Mouse (Mus musculus): ENCODE data around the gene Gm17268. TPM values are rescaled to one million over a fixed set of nuclear protein-coding genes. Genes with fewer than 3 reads are reported as not detected.

The Gm17268 gene
- not detected for total RNA-seq (2021)
- long read RNA-seq, experiment 1, result 0 reads
- long read RNA-seq, experiment 2, result 0 reads

DNA sequence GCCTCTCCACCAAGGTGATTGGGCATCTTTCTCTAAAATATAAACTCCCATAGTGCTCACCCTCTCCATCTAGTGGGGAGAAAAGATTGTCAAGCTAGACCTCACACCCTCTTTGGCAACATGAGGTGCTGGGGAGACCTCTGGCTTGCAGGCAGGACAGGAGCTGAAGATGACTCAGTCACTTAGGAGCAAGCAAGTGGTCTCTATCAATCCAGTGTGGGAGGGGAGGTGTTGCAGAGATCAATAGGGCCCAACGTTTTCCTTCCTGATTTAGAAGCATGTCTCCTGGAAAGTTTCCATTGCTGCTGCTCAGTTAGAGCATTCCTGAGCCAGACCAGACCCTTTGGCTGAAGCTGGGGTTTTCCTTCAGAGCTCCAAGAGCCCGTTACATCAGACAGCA lies at the start of gene Gm17268:
Gm17268 (minus strand) TSS at position 28 of the 400 bp plus-strand sequence.
- DNase-seq, result no peak
- intact Hi-C loops (cut with DNase I), result loop anchor here (5.0 kb wide), 1 partner anchor 41 kb away; no protein-coding TSS in a partner anchor

DNA sequence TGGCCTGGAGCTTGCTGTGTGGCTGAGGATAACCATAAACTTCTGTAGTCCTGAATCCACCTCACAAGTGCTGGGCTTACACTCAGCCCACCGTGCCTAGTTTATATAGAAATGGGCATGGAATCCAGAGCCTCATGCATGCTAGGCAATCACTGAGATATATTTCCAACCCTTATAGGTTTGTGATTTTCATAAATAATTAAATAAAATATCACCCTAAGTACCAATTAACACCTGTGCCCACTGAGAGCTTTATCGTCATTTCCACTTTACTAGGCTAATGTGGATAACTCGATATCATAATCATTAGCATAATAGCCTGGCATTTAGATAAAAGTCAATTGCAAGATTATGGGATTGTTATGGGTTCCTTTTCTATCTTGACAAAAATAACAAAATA lies 46.0 kb upstream of the Gm17268 start:
- intact Hi-C loops (cut with DNase I), result no loop called here
- DNase-seq, result no peak

DNA sequence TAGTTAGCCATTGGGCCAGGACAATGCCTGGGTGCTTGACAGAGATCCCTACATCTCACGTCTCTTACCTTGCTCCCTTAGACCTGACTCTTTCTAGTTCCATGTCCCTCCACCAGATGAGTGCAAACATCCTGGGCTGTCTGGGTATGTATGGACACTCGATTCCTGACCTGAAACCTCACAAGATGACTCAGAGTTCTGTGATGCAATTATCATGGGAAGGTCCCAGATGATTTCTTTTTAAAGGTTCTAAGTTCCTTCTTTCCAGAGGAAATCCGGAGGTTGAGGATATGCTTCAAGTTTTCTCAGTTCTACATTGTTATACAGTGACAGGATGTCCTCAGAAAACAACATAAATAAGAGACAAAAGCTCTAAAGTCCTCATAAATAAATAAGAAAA lies 42.5 kb upstream of the Gm17268 start:
- intact Hi-C loops (cut with DNase I), result no loop called here
- no peak for DNase-seq

DNA sequence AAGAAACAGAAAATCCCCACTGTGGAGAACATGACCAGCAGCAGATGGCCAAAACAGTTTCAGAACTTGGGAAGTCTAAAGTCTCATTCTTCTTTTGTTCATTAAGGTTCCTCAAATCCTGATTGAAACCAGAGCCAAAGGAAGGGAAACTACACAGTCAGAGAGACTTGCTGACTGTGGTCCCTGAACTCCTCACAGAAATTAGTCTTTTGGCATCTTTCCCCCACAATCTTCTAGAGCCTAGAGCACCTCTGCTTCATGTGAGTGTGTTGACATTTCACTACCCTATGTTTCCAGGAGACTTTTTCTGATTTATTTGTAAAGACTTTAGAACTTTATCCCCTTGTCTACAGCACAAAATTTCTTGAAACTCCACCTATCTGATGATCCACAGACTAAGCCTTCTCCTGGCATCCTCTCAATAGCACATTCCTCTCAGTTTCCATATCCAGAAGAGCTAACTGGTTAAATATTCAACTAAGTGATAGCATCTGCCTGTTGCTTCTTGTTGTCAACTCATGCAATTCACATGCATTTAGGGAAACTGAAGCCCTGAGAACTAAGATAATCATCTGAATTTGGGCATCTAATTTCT lies 39.9 kb upstream of the Gm17268 start:
- no peak for DNase-seq
- intact Hi-C loops (cut with DNase I), result no loop called here

DNA sequence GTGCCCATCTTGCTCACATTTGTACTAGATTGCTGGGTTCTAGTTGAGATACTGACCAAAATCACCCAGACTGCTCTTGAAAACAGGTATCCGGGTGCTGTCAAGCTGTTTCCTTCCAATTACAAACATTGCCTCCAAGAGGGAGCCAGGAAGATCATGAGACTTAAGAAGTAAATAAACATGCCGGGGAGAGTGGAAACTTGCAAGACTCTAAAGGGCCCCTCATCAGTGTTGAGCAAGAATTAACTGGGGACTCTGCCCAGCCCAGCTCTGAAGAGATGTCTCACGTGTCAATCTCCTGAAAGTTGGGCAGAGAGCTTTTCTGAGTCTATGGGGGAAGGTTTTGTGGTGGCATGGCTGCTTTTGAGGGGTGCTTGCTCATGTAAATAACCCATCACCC lies 38.7 kb upstream of the Gm17268 start:
- DNase-seq, result no peak
- intact Hi-C loops (cut with DNase I), result no loop called here

DNA sequence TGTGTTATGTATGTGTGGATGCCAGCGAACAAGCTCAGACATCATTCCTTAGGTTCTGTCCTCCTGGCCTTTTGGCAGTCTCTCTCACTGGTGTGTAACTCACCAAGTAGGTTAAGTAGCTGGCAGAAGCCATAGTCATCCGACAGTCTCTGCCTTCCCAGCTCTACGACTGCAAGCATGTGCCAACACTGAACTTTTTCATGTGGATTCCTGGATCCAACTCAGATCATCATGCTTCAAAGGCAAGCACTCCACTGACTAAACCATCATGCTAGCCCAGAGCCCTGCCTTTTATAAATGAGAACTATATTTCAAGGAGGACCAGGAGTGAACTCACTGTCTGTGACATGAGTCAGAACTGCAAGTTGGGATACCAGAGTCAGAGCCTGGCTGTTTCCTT lies 35.3 kb upstream of the Gm17268 start:
- intact Hi-C loops (cut with DNase I), result no loop called here

DNA sequence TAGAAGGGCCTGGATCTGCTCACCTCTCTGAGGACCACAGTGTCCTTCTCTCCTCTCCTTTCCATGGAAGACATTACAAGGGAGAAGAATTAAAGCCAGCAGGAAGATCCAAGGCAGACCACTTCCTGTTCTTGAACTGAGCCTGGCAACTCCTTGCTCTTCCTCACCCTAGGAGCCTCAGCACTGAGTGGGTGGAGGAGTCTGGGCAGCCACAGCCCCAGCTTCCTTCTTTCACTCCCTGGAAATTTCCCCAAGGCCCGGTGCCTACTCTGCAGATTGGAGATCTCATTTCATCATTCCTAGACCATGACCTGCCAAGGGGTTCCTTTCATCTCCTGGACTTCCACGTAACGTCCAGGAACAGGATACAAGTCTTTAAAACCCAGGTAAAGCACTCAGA lies 34.6 kb upstream of the Gm17268 start:
- DNase-seq, result no peak
- intact Hi-C loops (cut with DNase I), result no loop called here

More for the DNA sequence above, 35.3 kb upstream of the Gm17268 start:
- DNase-seq, result no peak

DNA sequence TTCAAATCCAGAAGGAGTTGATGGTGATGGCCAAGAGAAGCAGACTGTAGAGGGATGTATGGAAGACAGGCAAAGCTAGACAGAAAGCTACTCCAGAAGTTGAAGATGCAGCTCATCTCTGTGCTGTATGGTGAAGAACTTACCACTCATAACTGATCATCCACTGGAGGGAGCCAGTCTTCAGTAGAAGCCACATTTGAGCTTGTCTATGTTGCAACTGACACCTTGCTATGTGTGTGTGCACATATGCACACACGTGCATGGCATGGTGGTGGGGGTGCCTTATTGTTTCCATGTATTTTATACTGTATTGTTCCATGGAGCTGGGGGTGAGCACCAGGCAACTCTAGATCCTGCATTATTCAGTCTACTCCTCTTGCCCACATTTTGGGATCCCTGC lies 34.0 kb upstream of the Gm17268 start:
- DNase-seq, result no peak
- intact Hi-C loops (cut with DNase I), result no loop called here

DNA sequence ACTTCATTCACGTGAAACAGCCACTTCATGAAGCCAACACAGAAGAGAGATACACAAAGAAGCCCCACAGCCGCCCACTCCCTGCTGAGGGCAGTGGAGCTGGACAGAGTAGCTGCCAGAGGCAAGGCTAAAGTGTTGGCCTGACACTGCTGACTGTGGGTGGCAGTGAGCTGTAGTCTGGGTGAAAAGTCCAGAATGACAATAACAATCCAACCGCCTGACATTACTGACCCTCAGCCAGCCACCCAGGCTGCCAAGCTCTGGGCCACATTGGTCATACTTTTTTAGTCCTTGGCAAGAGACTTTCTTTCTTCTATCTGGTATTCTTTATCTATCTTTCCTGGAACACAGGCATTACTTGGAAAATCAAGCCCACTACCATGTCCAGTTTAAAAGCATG lies 32.7 kb upstream of the Gm17268 start:
- no peak for DNase-seq
- intact Hi-C loops (cut with DNase I), result no loop called here

DNA sequence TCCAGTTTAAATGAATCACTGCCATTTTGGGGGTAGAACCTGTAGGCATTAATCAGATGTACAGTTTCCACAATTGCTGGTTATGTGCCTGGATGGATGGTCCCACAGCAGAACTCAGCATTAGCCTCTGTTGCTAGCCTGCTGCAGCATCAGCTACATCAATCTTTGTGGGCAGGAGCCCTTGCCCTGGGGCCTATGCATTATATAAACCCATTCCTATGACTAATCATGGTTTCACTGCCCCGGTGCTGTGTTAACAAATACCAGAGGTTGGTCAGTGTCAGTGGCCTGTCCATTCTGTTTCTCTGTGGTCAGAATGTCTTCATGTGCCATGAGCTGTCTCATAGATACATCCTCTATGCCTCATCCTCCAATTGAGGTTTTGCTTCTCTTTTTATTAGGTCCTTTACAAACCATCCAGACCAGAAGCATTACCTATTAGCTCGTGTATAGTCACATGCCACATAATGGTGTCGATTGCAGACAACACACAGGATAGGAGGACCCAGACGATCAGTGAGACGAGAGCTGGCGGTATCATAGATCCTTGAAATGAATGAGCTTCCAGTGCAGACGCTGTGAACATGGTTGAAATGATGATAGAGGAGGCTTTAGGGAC lies 28.7 kb upstream of the Gm17268 start:
- intact Hi-C loops (cut with DNase I), result no loop called here
- no peak for DNase-seq

DNA sequence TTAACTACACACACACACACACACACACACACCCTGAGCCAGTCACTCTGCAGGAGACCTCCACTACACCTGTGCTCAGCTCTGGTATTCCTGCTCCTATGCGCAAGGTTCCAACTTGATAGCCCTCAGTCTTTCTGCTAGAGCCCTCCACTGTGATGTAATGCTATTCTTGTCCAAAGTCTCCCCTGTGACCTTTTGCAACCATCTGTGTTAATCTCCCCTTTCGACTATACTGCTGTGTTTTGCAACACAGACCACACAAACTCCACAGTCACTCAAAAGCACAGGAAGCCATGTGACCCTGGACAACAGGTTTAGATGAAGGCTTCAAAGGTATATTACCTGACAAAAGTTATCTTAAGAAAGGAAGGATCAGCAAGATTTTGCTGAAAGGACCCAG lies 25.1 kb upstream of the Gm17268 start:
- intact Hi-C loops (cut with DNase I), result no loop called here
- DNase-seq, result no peak

DNA sequence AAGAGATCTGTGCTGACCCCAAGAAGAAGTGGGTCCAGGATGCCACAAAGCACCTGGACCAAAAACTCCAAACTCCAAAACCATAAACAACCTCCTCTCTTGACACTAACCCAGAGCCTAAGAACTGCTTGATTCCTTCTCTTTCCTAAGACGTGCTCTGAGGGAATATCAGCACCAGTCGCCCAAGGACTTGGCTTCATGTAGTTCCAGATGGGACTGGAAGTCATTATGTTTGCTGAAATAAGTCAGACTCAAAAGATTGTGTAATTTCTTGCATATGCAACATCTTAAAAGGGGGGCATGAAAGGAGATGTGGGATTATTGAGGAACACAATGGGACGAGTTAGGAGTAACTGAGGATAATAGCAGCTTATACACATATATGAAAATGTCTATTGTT lies 23.9 kb upstream of the Gm17268 start:
- no peak for DNase-seq
- intact Hi-C loops (cut with DNase I), result no loop called here

DNA sequence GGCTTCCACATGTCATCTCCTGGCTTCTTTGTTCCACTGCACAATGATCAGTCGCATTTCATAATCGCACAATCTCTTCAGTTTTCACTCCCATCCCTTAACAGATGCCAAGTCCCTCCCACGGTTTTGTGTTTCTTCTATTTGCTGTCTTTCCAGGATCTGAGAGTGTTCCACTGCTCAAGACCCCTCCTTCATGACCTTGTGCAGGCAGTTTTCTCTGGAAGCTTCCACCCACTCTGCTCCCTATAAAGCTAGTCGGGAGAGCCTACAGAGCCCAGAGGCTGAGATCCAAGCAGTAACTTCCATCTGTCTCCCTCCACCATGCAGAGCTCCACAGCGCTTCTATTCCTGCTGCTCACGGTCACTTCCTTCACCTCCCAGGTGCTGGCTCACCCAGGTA lies 19.3 kb upstream of the Gm17268 start, which contains the start of gene Ccl11:
Ccl11 (plus strand) TSS at position 178 of the 400 bp plus-strand sequence.
- DNase-seq, result no peak

DNA sequence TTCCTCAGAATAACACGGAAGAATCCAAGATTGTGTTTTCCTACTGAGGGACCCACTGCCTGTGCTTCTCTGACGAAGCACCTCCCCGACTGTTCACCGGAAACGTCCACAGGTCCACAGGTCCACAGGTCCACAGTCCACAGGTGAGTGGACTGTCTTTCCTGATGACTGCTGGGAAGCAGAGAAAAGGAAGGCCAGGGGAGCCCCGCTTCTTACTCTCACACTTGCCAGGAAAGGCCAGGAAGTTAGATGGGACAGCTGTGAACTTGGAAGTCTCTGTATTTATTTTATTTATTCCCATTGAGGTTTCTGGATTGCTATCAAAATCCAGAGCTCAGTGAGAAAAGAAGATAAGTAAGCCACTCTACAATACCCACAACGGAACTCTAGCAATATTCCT lies 15.5 kb upstream of the Gm17268 start:
- DNase-seq, result no peak
- intact Hi-C loops (cut with DNase I), result no loop called here

More for the DNA sequence above, 19.3 kb upstream of the Gm17268 start, which contains the start of gene Ccl11:
- intact Hi-C loops (cut with DNase I), result no loop called here

DNA sequence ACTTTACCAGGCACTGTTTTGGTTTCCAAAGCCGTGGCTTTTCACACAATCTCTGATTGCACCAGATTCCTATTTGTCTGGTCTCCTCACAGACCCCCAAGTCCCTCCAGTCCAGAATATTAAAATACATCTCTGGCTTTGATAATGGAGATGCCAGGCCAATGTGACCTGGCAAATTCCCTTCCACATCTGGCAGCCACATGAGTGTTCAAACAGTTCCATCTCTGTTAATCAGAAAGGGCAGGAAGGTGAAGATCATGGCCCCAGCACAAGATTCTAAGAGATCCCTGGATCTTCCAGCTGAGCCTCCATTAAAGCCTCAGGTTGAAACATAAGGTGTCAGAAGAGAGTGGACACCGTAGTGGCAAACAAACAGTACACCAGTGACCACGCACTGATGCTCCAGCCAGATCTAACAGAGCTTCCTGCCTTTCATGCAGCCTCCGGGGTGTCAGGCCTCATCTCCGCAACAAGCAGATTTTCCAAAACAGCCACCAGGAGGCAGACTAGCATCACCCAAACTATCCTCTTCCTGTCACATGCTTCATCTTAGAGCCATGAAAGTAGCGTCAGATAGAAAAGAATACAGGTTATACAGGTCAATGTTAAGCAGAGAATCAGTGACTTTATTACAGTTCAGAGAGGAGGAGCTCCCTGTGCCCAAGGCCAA lies 9.5 kb upstream of the Gm17268 start:
- intact Hi-C loops (cut with DNase I), result loop anchor here (2.0 kb wide), 1 partner anchor 129 kb away; no protein-coding TSS in a partner anchor
- peak; percentile 49 to 62 for DNase-seq

DNA sequence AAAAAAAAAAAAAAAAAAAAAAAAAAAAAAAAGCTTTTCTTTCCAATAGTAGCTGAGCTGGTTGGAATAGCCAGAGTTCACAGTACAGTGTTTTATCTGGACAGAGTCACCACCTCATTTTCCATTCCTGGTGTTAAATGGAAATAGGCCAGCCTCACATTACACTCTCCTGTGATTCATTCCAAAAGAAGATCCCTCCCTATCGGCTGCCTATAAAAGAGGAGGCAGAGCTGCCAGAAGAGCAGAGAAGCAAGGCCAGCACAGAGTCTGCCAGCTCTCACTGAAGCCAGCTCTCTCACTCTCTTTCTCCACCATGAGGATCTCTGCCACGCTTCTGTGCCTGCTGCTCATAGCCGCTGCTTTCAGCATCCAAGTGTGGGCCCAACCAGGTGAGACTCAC lies 7.1 kb upstream of the Gm17268 start, which contains the start of gene Ccl7:
Ccl7 (plus strand) TSS at position 242 of the 400 bp plus-strand sequence.
- intact Hi-C loops (cut with DNase I), result no loop called here
- peak in 1 of 2 experiments; percentile 29 for DNase-seq

DNA sequence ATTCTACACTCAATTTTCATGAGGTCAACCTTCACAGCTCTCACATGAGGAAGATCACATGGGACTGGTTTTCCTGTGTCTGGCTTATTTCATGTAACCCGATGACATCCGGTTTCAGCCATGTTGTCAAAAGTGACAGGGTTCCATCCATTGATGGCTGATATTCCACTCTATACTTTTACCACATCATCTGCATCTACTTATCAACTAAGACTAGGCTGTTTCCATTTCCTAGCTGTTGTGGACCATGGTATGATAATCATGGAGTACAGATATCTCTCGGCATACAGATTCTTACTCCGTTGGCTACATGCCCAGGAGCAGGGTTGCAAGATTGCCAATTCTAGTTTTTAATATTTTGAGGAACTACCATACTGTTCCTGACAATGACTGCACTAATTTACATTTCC lies 3.3 kb upstream of the Gm17268 start:
- DNase-seq, result no peak
- intact Hi-C loops (cut with DNase I), result no loop called here

DNA sequence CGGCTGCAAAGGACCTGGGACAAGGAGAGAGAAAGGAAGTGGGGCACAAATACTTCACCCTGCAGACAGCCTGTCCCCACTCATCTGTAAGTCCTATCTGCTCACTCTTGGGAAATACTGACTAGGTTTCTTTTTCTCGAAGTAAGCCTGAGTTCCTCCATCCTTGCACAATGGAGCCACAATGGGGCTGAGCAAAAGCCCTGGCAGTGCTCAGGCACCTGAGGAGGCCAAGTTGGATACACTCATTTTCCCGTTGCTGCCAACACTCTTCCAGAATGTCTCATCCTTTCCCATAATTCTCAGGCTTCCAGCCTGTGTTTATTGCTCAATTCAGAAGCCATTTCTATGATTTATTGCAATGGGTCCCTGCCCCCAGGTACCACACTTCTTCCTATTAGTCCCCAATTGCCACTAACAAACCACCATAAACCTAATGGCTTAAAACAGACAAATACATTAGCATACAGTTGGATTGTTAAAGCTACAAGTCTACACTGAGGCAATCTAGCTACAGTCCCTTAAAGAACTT lies 834 bp upstream of the Gm17268 start:
- intact Hi-C loops (cut with DNase I), result loop anchor here (5.0 kb wide), 1 partner anchor 42 kb away; no protein-coding TSS in a partner anchor
- DNase-seq, result no peak

DNA sequence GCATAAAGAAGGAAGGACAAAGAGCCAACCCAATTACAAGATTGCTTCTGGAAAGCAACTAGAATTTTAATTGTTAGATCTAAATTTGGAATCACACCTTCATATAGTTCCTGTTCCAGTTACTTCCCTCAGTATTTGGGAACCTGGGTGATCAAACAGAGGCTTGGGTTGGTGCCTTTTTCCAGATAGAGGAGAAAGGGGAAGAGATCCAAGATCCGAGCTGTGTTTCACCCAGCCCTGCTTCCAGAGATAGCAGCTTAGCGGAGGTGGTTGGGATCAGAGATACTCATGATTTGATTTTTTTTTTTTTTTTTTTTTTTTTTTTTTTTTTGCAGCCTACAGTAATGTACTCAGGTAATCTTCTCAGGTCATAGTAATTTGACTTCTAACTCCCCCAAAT lies 2.5 kb downstream of the Gm17268 start:
- DNase-seq, result no peak
- intact Hi-C loops (cut with DNase I), result loop anchor here (5.0 kb wide), 1 partner anchor 39 kb away; no protein-coding TSS in a partner anchor

DNA sequence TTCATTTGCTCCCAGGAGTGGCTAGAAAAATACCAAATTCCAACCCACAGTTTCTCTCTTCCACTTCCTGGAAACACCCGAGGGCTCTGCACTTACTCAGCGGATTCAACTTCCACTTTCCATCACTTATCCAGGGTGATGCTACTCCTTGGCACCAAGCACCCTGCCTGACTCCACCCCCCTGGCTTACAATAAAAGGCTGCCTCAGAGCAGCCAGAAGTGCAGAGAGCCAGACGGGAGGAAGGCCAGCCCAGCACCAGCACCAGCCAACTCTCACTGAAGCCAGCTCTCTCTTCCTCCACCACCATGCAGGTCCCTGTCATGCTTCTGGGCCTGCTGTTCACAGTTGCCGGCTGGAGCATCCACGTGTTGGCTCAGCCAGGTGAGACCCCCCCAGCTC lies 3.0 kb downstream of the Gm17268 start, which contains the start of gene Ccl2:
Ccl2 (plus strand) TSS at position 216 of the 400 bp plus-strand sequence.
- DNase-seq, result peak; percentile 60 to 78
- intact Hi-C loops (cut with DNase I), result loop anchor here (5.0 kb wide), 1 partner anchor 38 kb away; no protein-coding TSS in a partner anchor

DNA sequence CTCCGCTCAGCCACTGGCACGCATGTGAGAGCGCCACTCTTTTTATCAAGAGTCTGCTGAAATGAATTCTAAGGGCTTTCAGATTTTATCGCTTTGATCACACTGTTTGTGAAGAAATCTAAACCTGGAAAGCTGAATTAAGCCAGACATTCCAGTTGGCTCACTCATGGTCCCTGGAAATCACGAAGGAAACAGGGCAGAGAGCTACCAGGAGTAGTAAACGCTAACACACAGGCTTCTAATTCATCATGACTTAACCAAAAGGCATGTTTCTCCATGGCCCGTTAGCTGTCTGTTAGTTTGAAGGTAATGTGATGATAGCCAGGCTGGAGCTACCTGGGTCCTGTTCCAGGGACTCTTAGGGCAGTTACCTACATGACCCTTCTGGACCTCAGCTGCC lies 3.9 kb downstream of the Gm17268 start:
- no peak for DNase-seq
- intact Hi-C loops (cut with DNase I), result no loop called here

Measured in heart, postnatal 14 days (tissue).